Mouse (Mus musculus) hindbrain, embryonic 11.5 days (tissue): ENCODE data around the gene Cby1. TPM values are rescaled to one million over a fixed set of nuclear protein-coding genes. Genes with fewer than 3 reads are reported as not detected.

Experiments
- ATAC-seq: fragments of 200-750 bp; cut with Nextera tagmentation; 2 replicates; pipeline ENCODE4 v1.8.0; 2017; ENCODE audit warnings: mild to moderate bottlenecking, moderate TSS enrichment, moderate library complexity; ENCODE audit not compliant: low FRiP score
- DNase-seq: peaks from one replicate; pipeline ENCODE4 v3.0.0-alpha.2; 2015; ENCODE audit warnings: low spot score
- H3K27ac ChIP-seq: fragments of 300-500 bp; sonication (generic); 2 replicates; pipeline ENCODE4 v1.5.1; 2014; ENCODE audit warnings: mild to moderate bottlenecking, low read depth, low read length
- H3K27me3 ChIP-seq: fragments of 300-500 bp; sonication (generic); 2 replicates; pipeline ENCODE4 v1.6.1; 2014; ENCODE audit warnings: mild to moderate bottlenecking, low read length, moderate library complexity, mixed read lengths; ENCODE audit not compliant: control insufficient read depth, insufficient read depth
- H3K36me3 ChIP-seq: fragments of 300-500 bp; sonication (generic); 2 replicates; pipeline ENCODE4 v1.6.1; 2014; ENCODE audit warnings: mild to moderate bottlenecking, low read length, moderate library complexity, mixed read lengths; ENCODE audit not compliant: control insufficient read depth, insufficient read depth
- H3K4me1 ChIP-seq: fragments of 300-500 bp; sonication (generic); replicated peaks from 2 replicates; pipeline ENCODE4 v1.6.1; 2014; ENCODE audit warnings: low read length, mixed read lengths; ENCODE audit not compliant: control insufficient read depth, insufficient read depth
- H3K4me2 ChIP-seq: fragments of 300-500 bp; sonication (generic); replicated peaks from 2 replicates; pipeline ENCODE4 v1.6.1; 2014; ENCODE audit warnings: mild to moderate bottlenecking, low read depth, low read length
- H3K4me3 ChIP-seq: fragments of 300-500 bp; sonication (generic); 2 replicates; pipeline ENCODE4 v1.5.1; 2014; ENCODE audit warnings: low read depth, low read length
- H3K9ac ChIP-seq: fragments of 300-500 bp; sonication (generic); 2 replicates; pipeline ENCODE4 v1.6.1; 2014; ENCODE audit warnings: low read depth, low read length
- H3K9me3 ChIP-seq: fragments of 300-500 bp; sonication (generic); 2 replicates; pipeline ENCODE4 v1.6.1; 2016; ENCODE audit warnings: low read length; ENCODE audit not compliant: control insufficient read depth
- WGBS: fragments of 180-500 bp; shearing (Covaris S2); extraction: QIAGEN DNeasy Blood & Tissue Kit; methylation state at CpG from one replicate; pipeline ENCODE4 v1.1.7; 2014; 5-methylcytosine and 5-hydroxymethylcytosine counted together
- polyA plus RNA-seq: library from polyadenylated mRNA; unstranded; fragments of >200 nt; fragmentation: Nextera tagmentation; extraction: Ambion mirVana; gene quantifications from 2 replicates; pipeline ENCODE4 v1.2.1, GENCODE M21; 2014

Cby1 gene
- polyA plus RNA-seq, result 74.6 and 76.1 TPM in 2 replicates

- Histone ChIP-seq H3K27me3 (no peaks in the 10 kb centered on the region), H3K4me1 (no peaks in the 10 kb centered on the region), H3K9ac (peak within 1 kb of the TSS; percentile 93), H3K36me3 (no peaks in the 10 kb centered on the region), H3K27ac (peak within 1 kb of the TSS; percentile 92), H3K4me2 (peak within 1 kb of the TSS; percentile 78), H3K4me3 (peak within 1 kb of the TSS; percentile 81), H3K9me3 (no peaks in the 10 kb centered on the region)
- DNase-seq (peak; percentile 97), ATAC-seq (peak; percentile 87)
- under 1% methylated on average over 55 of the region's 55 CpGs for WGBS
Observed at GRCm38 (mm10) chr15:79658531-79659375, at the start of gene Cby1, which contains the start of gene Fam227a. TSS of gene Cby1 (plus strand) at chr15:79659199. TSS of gene Fam227a (minus strand) at chr15:79658956.

- no peak for DNase-seq
- peaks cover 3% of the 10 kb centered on the region; the same call in 1 of the 2 replicates for H3K36me3 ChIP-seq
Observed at GRCm38 (mm10) chr15:79609226-79609625, 49.8 kb upstream of the Cby1 start.

GRCm38 (mm10) chr15:79615501-79615900, 43.5 kb upstream of the Cby1 start:
- WGBS, result 86% methylated on average over 7 of the region's 7 CpGs
- H3K4me3 ChIP-seq, result no peak overlapping the region
- ATAC-seq (no peak), DNase-seq (no peak)
- H3K9me3 ChIP-seq, result no peaks in the 10 kb centered on the region
- H3K4me1 ChIP-seq, result no peaks in the 10 kb centered on the region
- H3K27me3 ChIP-seq, result no peaks in the 10 kb centered on the region
- H3K27ac ChIP-seq, result no peak overlapping the region
- peaks cover 8% of the 10 kb centered on the region; the same call in 1 of the 2 replicates for H3K36me3 ChIP-seq
- H3K9ac ChIP-seq, result no peak overlapping the region
- no peak overlapping the region for H3K4me2 ChIP-seq

More at GRCm38 (mm10) chr15:79609226-79609625, 49.8 kb upstream of the Cby1 start:
- Histone ChIP-seq H3K9ac (no peak overlapping the region), H3K4me2 (no peak overlapping the region), H3K27ac (no peak overlapping the region), H3K27me3 (peaks cover 8% of the 10 kb centered on the region), H3K4me1 (no peaks in the 10 kb centered on the region), H3K9me3 (no peaks in the 10 kb centered on the region), H3K4me3 (no peak overlapping the region)
- 96% methylated on average over 2 of the region's 2 CpGs for WGBS
- ATAC-seq, result no peak

GRCm38 (mm10) chr15:79616729-79617128, 42.3 kb upstream of the Cby1 start:
- Histone ChIP-seq H3K4me1 (no peaks in the 10 kb centered on the region), H3K27me3 (no peaks in the 10 kb centered on the region), H3K4me3 (no peak overlapping the region), H3K9ac (no peak overlapping the region), H3K36me3 (peaks cover 8% of the 10 kb centered on the region; the same call in 1 of the 2 replicates), H3K4me2 (no peak overlapping the region), H3K9me3 (no peaks in the 10 kb centered on the region), H3K27ac (no peak overlapping the region)
- 86% methylated on average over 5 of the region's 5 CpGs for WGBS
- DNase-seq (no peak), ATAC-seq (no peak)

- ATAC-seq (no peak), DNase-seq (no peak)
- Histone ChIP-seq H3K27ac (no peak overlapping the region), H3K4me2 (no peak overlapping the region), H3K4me3 (no peak overlapping the region), H3K9ac (no peak overlapping the region), H3K36me3 (peaks cover 8% of the 10 kb centered on the region; the same call in 1 of the 2 replicates), H3K27me3 (no peaks in the 10 kb centered on the region), H3K4me1 (no peaks in the 10 kb centered on the region), H3K9me3 (no peaks in the 10 kb centered on the region)
- 77% methylated on average over 11 of the region's 11 CpGs for WGBS
Observed at GRCm38 (mm10) chr15:79617135-79617534, 41.9 kb upstream of the Cby1 start.

GRCm38 (mm10) chr15:79618456-79618855, 40.5 kb upstream of the Cby1 start:
- no peak for ATAC-seq
- Histone ChIP-seq H3K36me3 (peaks cover 7% of the 10 kb centered on the region; the same call in 1 of the 2 replicates), H3K27me3 (no peaks in the 10 kb centered on the region)

GRCm38 (mm10) chr15:79619770-79620414, 39.1 kb upstream of the Cby1 start:
- no peaks in the 10 kb centered on the region for H3K4me1 ChIP-seq
- DNase-seq (no peak), ATAC-seq (no peak)
- H3K9me3 ChIP-seq, result no peaks in the 10 kb centered on the region
- peaks cover 4% of the 10 kb centered on the region; the same call in 1 of the 2 replicates for H3K36me3 ChIP-seq
- no peak overlapping the region for H3K4me3 ChIP-seq
- H3K9ac ChIP-seq, result no peak overlapping the region
- no peak overlapping the region for H3K27ac ChIP-seq
- no peaks in the 10 kb centered on the region for H3K27me3 ChIP-seq
- H3K4me2 ChIP-seq, result no peak overlapping the region
- WGBS, result 86% methylated on average over 11 of the region's 11 CpGs

More at GRCm38 (mm10) chr15:79618456-79618855, 40.5 kb upstream of the Cby1 start:
- Histone ChIP-seq H3K9me3 (no peaks in the 10 kb centered on the region), H3K4me1 (no peaks in the 10 kb centered on the region), H3K27ac (no peak overlapping the region), H3K4me2 (no peak overlapping the region), H3K9ac (no peak overlapping the region), H3K4me3 (no peak overlapping the region)
- DNase-seq, result no peak
- WGBS, result 89% methylated on average over 7 of the region's 7 CpGs

GRCm38 (mm10) chr15:79630471-79630870, 28.5 kb upstream of the Cby1 start:
- Histone ChIP-seq H3K9me3 (no peaks in the 10 kb centered on the region), H3K4me1 (no peaks in the 10 kb centered on the region), H3K36me3 (peaks cover 6% of the 10 kb centered on the region), H3K27ac (no peak overlapping the region), H3K4me2 (no peak overlapping the region), H3K27me3 (no peaks in the 10 kb centered on the region), H3K4me3 (no peak overlapping the region), H3K9ac (no peak overlapping the region)
- DNase-seq (no peak), ATAC-seq (no peak)
- 72% methylated on average over 2 of the region's 2 CpGs for WGBS
